Mouse (Mus musculus) gastrocnemius, adult 2 months (tissue): ENCODE data around the gene Gpr107. TPM values are rescaled to one million over a fixed set of nuclear protein-coding genes. Genes with fewer than 3 reads are reported as not detected.
A peak's percentile ranks its signal among the peaks of the same experiment; 100 is the strongest.
"Not testable (repeated sequence)": the region's sequence is repeated elsewhere in the genome, so short reads cannot be mapped to it uniquely, and the experiment has no call there.

Source experiments
- DNase-seq: peaks from one replicate; pipeline ENCODE4 v3.0.0; 2022
- H3K27ac ChIP-seq: fragments of 200-600 bp; 2 replicates; pipeline ENCODE4 v1.8.1; 2022; ENCODE audit warnings: mild to moderate bottlenecking
- H3K4me3 ChIP-seq: fragments of 200-600 bp; 2 replicates; pipeline ENCODE4 v1.8.1; 2022; ENCODE audit warnings: mild to moderate bottlenecking, moderate library complexity
- CTCF ChIP-seq: fragments of 200-600 bp; IDR thresholded peaks from 2 replicates; pipeline ENCODE4 v1.8.1; 2022; ENCODE audit warnings: antibody characterized with exemption, mild to moderate bottlenecking, moderate library complexity
- intact Hi-C: fragments of 180-260 bp; cut with DNase I; formaldehyde crosslinking; loops from one replicate; pipeline ENCODE4 v1.15.1; 2025
- total RNA-seq, 2 experiments: library from RNA; stranded (reverse); gene quantifications; 2 replicates each; pipeline ENCODE4 v1.2.3; 2021

Gene Gpr107
- total RNA-seq, 2 experiments from 2014 or later = 24.5 to 29.0 TPM

- intact Hi-C loops = no loop called here
- Histone ChIP-seq H3K27ac (no peak overlapping the region; the same call in 1 of the 2 replicates), H3K4me3 (no peak overlapping the region)
- TF ChIP-seq CTCF = no peak
- DNase-seq = no peak
Observed at GRCm38 (mm10) chr2:31143768-31144695, 8.1 kb upstream of the Gpr107 start.

GRCm38 (mm10) chr2:31144901-31145300 is 7.2 kb upstream of the Gpr107 start:
- intact Hi-C loops = no loop called here
- no peak for DNase-seq
- no peak overlapping the region for H3K27ac ChIP-seq
- H3K4me3 ChIP-seq = no peak overlapping the region
- TF ChIP-seq CTCF = no peak

GRCm38 (mm10) chr2:31147054-31147453 is 5.1 kb upstream of the Gpr107 start:
- intact Hi-C loops = no loop called here
- Histone ChIP-seq H3K4me3 (no peak overlapping the region), H3K27ac (no peak overlapping the region)
- DNase-seq = no peak
- no peak for TF ChIP-seq CTCF

- no peak for DNase-seq
- peak; percentile 56 for TF ChIP-seq CTCF
- Histone ChIP-seq H3K4me3 (no peak overlapping the region), H3K27ac (no peak overlapping the region)
- intact Hi-C loops = loop anchor here (1.0 kb wide), 1 partner anchor 126 kb away; no protein-coding TSS in a partner anchor
Observed at GRCm38 (mm10) chr2:31150762-31151161, 1.4 kb upstream of the Gpr107 start.

GRCm38 (mm10) chr2:31156846-31157245 is 4.7 kb downstream of the Gpr107 start:
- intact Hi-C loops = no loop called here
- DNase-seq = no peak
- no peak for TF ChIP-seq CTCF
- Histone ChIP-seq H3K4me3 (no peak overlapping the region), H3K27ac (no peak overlapping the region)

- H3K4me3 ChIP-seq = no peak overlapping the region
- DNase-seq = no peak
- intact Hi-C loops = no loop called here
- no peak for TF ChIP-seq CTCF
- no peak overlapping the region for H3K27ac ChIP-seq
Observed at GRCm38 (mm10) chr2:31160147-31160920, 8.2 kb downstream of the Gpr107 start.

GRCm38 (mm10) chr2:31161620-31162019 is 9.5 kb downstream of the Gpr107 start:
- intact Hi-C loops = no loop called here
- TF ChIP-seq CTCF = no peak
- no peak for DNase-seq
- Histone ChIP-seq H3K27ac (no peak overlapping the region), H3K4me3 (no peak overlapping the region)

- no peak for TF ChIP-seq CTCF
- Histone ChIP-seq H3K27ac (peak overlapping the region; percentile 5; the same call in 1 of the 2 replicates), H3K4me3 (no peak overlapping the region)
- intact Hi-C loops = no loop called here
- no peak for DNase-seq
Observed at GRCm38 (mm10) chr2:31163361-31164118, 11.4 kb downstream of the Gpr107 start.

- no peak overlapping the region for H3K4me3 ChIP-seq
- no peak for DNase-seq
- intact Hi-C loops = no loop called here
- TF ChIP-seq CTCF = no peak
- peak overlapping the region; percentile 68 for H3K27ac ChIP-seq
Observed at GRCm38 (mm10) chr2:31164841-31165455, 12.8 kb downstream of the Gpr107 start.

- H3K27ac ChIP-seq = peak overlapping the region; percentile 68
- no peak for DNase-seq
- TF ChIP-seq CTCF = no peak
Observed at GRCm38 (mm10) chr2:31165529-31165928, 13.4 kb downstream of the Gpr107 start.

GRCm38 (mm10) chr2:31167571-31167970 is 15.5 kb downstream of the Gpr107 start:
- H3K4me3 ChIP-seq, DNase-seq, intact Hi-C loops, H3K27ac ChIP-seq: not testable (repeated sequence)

More at GRCm38 (mm10) chr2:31165529-31165928, 13.4 kb downstream of the Gpr107 start:
- intact Hi-C loops = no loop called here
- no peak overlapping the region for H3K4me3 ChIP-seq

GRCm38 (mm10) chr2:31169001-31169400 is 16.9 kb downstream of the Gpr107 start:
- DNase-seq = peak; percentile 37
- intact Hi-C loops = no loop called here
- Histone ChIP-seq H3K27ac (peak overlapping the region; percentile 38), H3K4me3 (no peak overlapping the region)
- no peak for TF ChIP-seq CTCF
